Mouse (Mus musculus) neural tube, embryonic 13.5 days (tissue): ENCODE results near the gene Fermt3. TPM values are rescaled to one million over a fixed set of nuclear protein-coding genes. Genes with fewer than 3 reads are reported as not detected.
A peak's percentile ranks its signal among the peaks of the same experiment; 100 is the strongest.

Experiments used
- ATAC-seq: fragments of 200-750 bp; cut with Nextera tagmentation; 2 replicates; pipeline ENCODE4 v1.8.0; 2017; ENCODE audit warnings: low read depth, mild to moderate bottlenecking, moderate TSS enrichment, moderate library complexity
- H3K27ac ChIP-seq: fragments of 300-500 bp; sonication (generic); replicated peaks from 2 replicates; pipeline ENCODE4 v1.5.1; 2015; ENCODE audit warnings: moderate library complexity, mild to moderate bottlenecking, inconsistent platforms
- H3K27me3 ChIP-seq: fragments of 300-500 bp; sonication (generic); 2 replicates; pipeline ENCODE4 v1.6.1; 2015; ENCODE audit warnings: mild to moderate bottlenecking, inconsistent platforms
- H3K36me3 ChIP-seq: fragments of 300-500 bp; sonication (generic); 2 replicates; pipeline ENCODE4 v1.6.1; 2015; ENCODE audit warnings: mild to moderate bottlenecking, inconsistent platforms
- H3K4me1 ChIP-seq: fragments of 300-500 bp; sonication (generic); replicated peaks from 2 replicates; pipeline ENCODE4 v1.6.1; 2015; ENCODE audit warnings: inconsistent platforms
- H3K4me2 ChIP-seq: fragments of 300-500 bp; sonication (generic); 2 replicates; pipeline ENCODE4 v1.6.1; 2015; ENCODE audit warnings: inconsistent platforms, mild to moderate bottlenecking, moderate library complexity
- H3K4me3 ChIP-seq: fragments of 300-500 bp; sonication (generic); 2 replicates; pipeline ENCODE4 v1.5.1; 2015; ENCODE audit warnings: mild to moderate bottlenecking, inconsistent platforms
- H3K9ac ChIP-seq: fragments of 300-500 bp; sonication (generic); 2 replicates; pipeline ENCODE4 v1.6.1; 2015; ENCODE audit warnings: moderate library complexity, mild to moderate bottlenecking, inconsistent platforms
- H3K9me3 ChIP-seq: fragments of 300-500 bp; sonication (generic); 2 replicates; pipeline ENCODE4 v1.6.1; 2016; ENCODE audit warnings: inconsistent platforms
- WGBS: fragments of 180-500 bp; shearing (Covaris S2); methylation state at CpG from one replicate; pipeline ENCODE4 v1.1.7; 2015; 5-methylcytosine and 5-hydroxymethylcytosine counted together
- polyA plus RNA-seq: library from polyadenylated mRNA; unstranded; fragments of >200 nt; fragmentation: Nextera tagmentation; extraction: Ambion mirVana; gene quantifications from 2 replicates; pipeline ENCODE4 v1.2.1, GENCODE M21; 2015

Gene Fermt3
- polyA plus RNA-seq, 1 experiment from 2014 or later = 4.9 TPM

GRCm38 (mm10) chr19:6985951-6986708 is 33.1 kb downstream of the Fermt3 start:
- 75% methylated on average over 10 of the region's 10 CpGs for WGBS
- H3K4me2 ChIP-seq = peak overlapping the region; percentile 87
- peaks cover 31% of the 10 kb centered on the region for H3K36me3 ChIP-seq
- H3K9ac ChIP-seq = peak overlapping the region; percentile 93
- H3K27ac ChIP-seq = 0 out of 2 replicates have a peak overlapping the region, but pooled peaks have one; percentile 84
- peaks cover 25% of the 10 kb centered on the region for H3K4me1 ChIP-seq
- peak overlapping the region; percentile 78 for H3K4me3 ChIP-seq
- ATAC-seq = no peak
- no peaks in the 10 kb centered on the region for H3K9me3 ChIP-seq
- no peaks in the 10 kb centered on the region for H3K27me3 ChIP-seq

GRCm38 (mm10) chr19:6985300-6985699 is 34.0 kb downstream of the Fermt3 start:
- Histone ChIP-seq H3K9ac (no peak overlapping the region), H3K27me3 (no peaks in the 10 kb centered on the region), H3K36me3 (peaks cover 31% of the 10 kb centered on the region), H3K4me1 (peaks cover 31% of the 10 kb centered on the region), H3K4me3 (no peak overlapping the region), H3K4me2 (no peak overlapping the region), H3K9me3 (no peaks in the 10 kb centered on the region), H3K27ac (no peak overlapping the region)
- 80% methylated on average over 19 of the region's 19 CpGs for WGBS
- ATAC-seq = no peak

- Histone ChIP-seq H3K4me1 (peaks cover 41% of the 10 kb centered on the region), H3K4me3 (no peak overlapping the region), H3K4me2 (no peak overlapping the region), H3K9ac (no peak overlapping the region), H3K36me3 (peaks cover 31% of the 10 kb centered on the region), H3K27ac (0 out of 2 replicates have a peak overlapping the region, but pooled peaks have one; percentile 4), H3K27me3 (no peaks in the 10 kb centered on the region), H3K9me3 (no peaks in the 10 kb centered on the region)
- WGBS = 39% methylated on average over 5 of the region's 5 CpGs
- ATAC-seq = no peak
These were observed 35.6 kb downstream of the Fermt3 start for GRCm38 (mm10) chr19:6983621-6984020.

GRCm38 (mm10) chr19:6981465-6981864 is 37.8 kb downstream of the Fermt3 start:
- H3K36me3 ChIP-seq = peaks cover 50% of the 10 kb centered on the region
- 90% methylated on average over 4 of the region's 4 CpGs for WGBS
- H3K27me3 ChIP-seq = no peaks in the 10 kb centered on the region
- H3K4me2 ChIP-seq = peak overlapping the region; percentile 92; the same call in 1 of the 2 replicates
- no peaks in the 10 kb centered on the region for H3K9me3 ChIP-seq
- no peak overlapping the region for H3K9ac ChIP-seq
- no peak overlapping the region for H3K27ac ChIP-seq
- peaks cover 46% of the 10 kb centered on the region for H3K4me1 ChIP-seq
- H3K4me3 ChIP-seq = peak overlapping the region; percentile 63; the same call in 1 of the 2 replicates
- no peak for ATAC-seq

GRCm38 (mm10) chr19:6980381-6981093 is 38.7 kb downstream of the Fermt3 start, which contains the start of gene Fkbp2:
Gene Fkbp2 (minus strand): TSS chr19:6980501.
- Histone ChIP-seq H3K4me3 (peak within 1 kb of the TSS; percentile 63), H3K36me3 (peaks cover 49% of the 10 kb centered on the region), H3K4me1 (peaks cover 49% of the 10 kb centered on the region), H3K4me2 (peak within 1 kb of the TSS; percentile 92), H3K27ac (peak within 1 kb of the TSS; percentile 94), H3K9me3 (no peaks in the 10 kb centered on the region), H3K27me3 (no peaks in the 10 kb centered on the region), H3K9ac (peak within 1 kb of the TSS; percentile 80)
- peak; percentile 92 for ATAC-seq
- WGBS = 2% methylated on average over 38 of the region's 38 CpGs

- no peaks in the 10 kb centered on the region for H3K9me3 ChIP-seq
- H3K9ac ChIP-seq = peak overlapping the region; percentile 80
- peak overlapping the region; percentile 92 for H3K4me2 ChIP-seq
- H3K36me3 ChIP-seq = peaks cover 41% of the 10 kb centered on the region
- ATAC-seq = peak; percentile 88
- H3K4me1 ChIP-seq = peaks cover 49% of the 10 kb centered on the region
- WGBS = 2% methylated on average over 59 of the region's 59 CpGs
- peak overlapping the region; percentile 94 for H3K27ac ChIP-seq
- H3K27me3 ChIP-seq = no peaks in the 10 kb centered on the region
- peak overlapping the region; percentile 63 for H3K4me3 ChIP-seq
These were observed 39.5 kb downstream of the Fermt3 start for GRCm38 (mm10) chr19:6979486-6980380.

- Histone ChIP-seq H3K27ac (peak overlapping the region; percentile 94), H3K9ac (peak overlapping the region; percentile 73), H3K4me2 (peak overlapping the region; percentile 92), H3K9me3 (no peaks in the 10 kb centered on the region), H3K4me1 (peaks cover 50% of the 10 kb centered on the region), H3K27me3 (no peaks in the 10 kb centered on the region), H3K4me3 (peak overlapping the region; percentile 63), H3K36me3 (peaks cover 37% of the 10 kb centered on the region)
- WGBS = 12% methylated on average over 11 of the region's 11 CpGs
- no peak for ATAC-seq
These were observed 40.2 kb downstream of the Fermt3 start for GRCm38 (mm10) chr19:6979001-6979479.

- ATAC-seq = no peak
- Histone ChIP-seq H3K36me3 (peaks cover 33% of the 10 kb centered on the region), H3K4me2 (peak overlapping the region; percentile 92), H3K9me3 (no peaks in the 10 kb centered on the region), H3K27me3 (no peaks in the 10 kb centered on the region), H3K4me1 (peaks cover 55% of the 10 kb centered on the region), H3K9ac (peak overlapping the region; percentile 73), H3K4me3 (peak overlapping the region; percentile 63), H3K27ac (peak overlapping the region; percentile 94)
- WGBS = 58% methylated on average over 3 of the region's 3 CpGs
These were observed 40.7 kb downstream of the Fermt3 start for GRCm38 (mm10) chr19:6978639-6978974.

- peaks cover 55% of the 10 kb centered on the region for H3K4me1 ChIP-seq
- ATAC-seq = no peak
- 85% methylated on average over 13 of the region's 13 CpGs for WGBS
- H3K9ac ChIP-seq = peak overlapping the region; percentile 73
- H3K9me3 ChIP-seq = no peaks in the 10 kb centered on the region
- H3K27ac ChIP-seq = peak overlapping the region; percentile 94
- H3K27me3 ChIP-seq = no peaks in the 10 kb centered on the region
- H3K36me3 ChIP-seq = peaks cover 29% of the 10 kb centered on the region
- H3K4me3 ChIP-seq = peak overlapping the region; percentile 63
- peak overlapping the region; percentile 92 for H3K4me2 ChIP-seq
These were observed 41.3 kb downstream of the Fermt3 start for GRCm38 (mm10) chr19:6977759-6978638.

GRCm38 (mm10) chr19:6975537-6976521 is 43.4 kb downstream of the Fermt3 start, which contains the start of gene Plcb3:
Gene Plcb3 (minus strand): TSS chr19:6976470.
- Histone ChIP-seq H3K4me1 (peaks cover 60% of the 10 kb centered on the region), H3K27me3 (peaks cover under 1% of the 10 kb centered on the region; the same call in 1 of the 2 replicates), H3K4me2 (peak within 1 kb of the TSS; percentile 92), H3K36me3 (peaks cover 19% of the 10 kb centered on the region), H3K4me3 (peak within 1 kb of the TSS; percentile 69), H3K9me3 (no peaks in the 10 kb centered on the region), H3K27ac (peak within 1 kb of the TSS; percentile 96), H3K9ac (peak within 1 kb of the TSS; percentile 89)
- ATAC-seq = no peak
- 0% methylated on average over 16 of the region's 16 CpGs for WGBS
